Mouse (Mus musculus): ENCODE measurements around the gene Cryzl2.

Cryzl2 gene

DNA sequence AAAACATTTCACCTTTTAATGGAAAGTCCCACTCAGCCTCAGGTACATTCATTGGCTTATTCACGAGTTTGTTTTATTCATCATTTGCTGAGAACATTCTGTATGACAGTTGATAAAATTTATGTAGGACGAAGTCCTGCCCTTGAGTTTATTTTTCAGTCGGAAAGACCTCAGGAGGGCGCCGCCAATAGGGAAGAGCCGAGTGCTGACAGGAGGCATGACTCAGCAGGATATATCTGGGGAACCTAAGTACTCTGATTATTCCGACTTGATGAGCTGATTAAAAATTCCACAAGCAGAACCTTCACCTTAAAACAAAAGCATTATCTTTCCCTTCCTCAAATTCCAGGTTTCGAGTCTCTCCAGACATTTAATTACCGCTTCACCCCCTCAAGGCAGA, 21.7 kb downstream of the Cryzl2 start:
- DNase-seq, result no peak

DNA sequence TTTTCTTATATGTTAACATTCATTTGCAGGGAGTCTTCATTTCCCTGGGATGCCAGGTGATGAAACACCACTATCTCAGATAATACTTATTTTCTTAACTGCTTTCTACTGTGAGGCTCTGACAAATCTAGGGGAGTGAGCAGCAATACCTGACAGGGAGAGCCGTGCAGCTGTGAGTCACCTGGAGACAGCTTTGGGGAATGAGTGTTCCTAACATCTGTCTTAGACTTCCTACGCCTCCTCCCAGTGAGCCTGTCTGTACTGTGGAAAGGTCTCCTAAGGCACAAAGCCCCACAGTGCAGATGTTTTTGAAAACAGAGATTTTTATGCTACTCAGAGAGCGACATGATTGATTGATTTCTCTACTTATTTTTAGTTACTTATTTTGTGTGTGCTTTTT, 22.5 kb downstream of the Cryzl2 start:
- no peak for DNase-seq

- DNase-seq, result no peak
These were observed 23.3 kb downstream of the Cryzl2 start for GRCm38 (mm10) chr1:157481666-157482065.

DNA sequence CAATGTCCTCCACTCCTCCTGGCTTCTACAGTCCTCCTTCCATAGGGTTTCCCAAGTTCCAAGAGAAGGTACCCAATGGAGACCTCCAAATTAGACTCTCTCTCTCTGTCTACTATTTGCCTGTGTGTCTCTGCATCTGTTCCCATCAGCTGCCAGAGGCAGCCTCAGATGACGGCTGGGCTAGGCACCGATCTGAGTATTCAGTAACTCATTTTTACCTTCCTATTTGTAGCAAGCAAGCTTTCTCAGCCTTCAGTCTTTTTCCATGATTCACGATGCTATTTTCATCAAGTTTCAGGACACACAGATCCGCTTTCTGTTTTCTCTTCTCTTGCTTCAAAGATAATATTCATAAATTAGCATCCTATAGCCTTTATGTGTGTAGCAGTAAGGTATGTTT, 25.8 kb downstream of the Cryzl2 start:
- DNase-seq, result no peak

DNA sequence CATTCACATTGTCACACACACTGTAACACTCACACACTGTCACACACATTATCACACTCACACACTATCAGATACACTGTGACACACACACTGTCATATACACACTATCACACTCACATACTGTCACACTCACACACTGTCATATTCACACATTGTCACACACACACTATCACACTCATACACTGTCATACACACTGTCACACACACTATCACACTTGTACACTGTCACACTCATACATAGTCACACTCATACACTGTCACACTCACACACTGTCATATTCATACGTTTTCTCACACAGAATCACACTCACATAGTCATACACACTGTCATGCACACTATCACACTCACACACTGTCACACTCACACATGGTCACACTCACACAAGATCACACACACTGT, 42.3 kb downstream of the Cryzl2 start:
- no peak for DNase-seq

GRCm38 (mm10) chr1:157501352-157501945, 43.1 kb downstream of the Cryzl2 start:
- DNase-seq, result no peak

- DNase-seq, result no peak
These were observed 44.7 kb downstream of the Cryzl2 start for GRCm38 (mm10) chr1:157503071-157503470.

- DNase-seq, result no peak
These were observed 48.1 kb downstream of the Cryzl2 start, which contains the start of gene Sec16b for GRCm38 (mm10) chr1:157506522-157506921. TSS of gene Sec16b (plus strand) at chr1:157506728.

- no peak for DNase-seq
These were observed 48.7 kb downstream of the Cryzl2 start for GRCm38 (mm10) chr1:157506995-157507595.

DNA sequence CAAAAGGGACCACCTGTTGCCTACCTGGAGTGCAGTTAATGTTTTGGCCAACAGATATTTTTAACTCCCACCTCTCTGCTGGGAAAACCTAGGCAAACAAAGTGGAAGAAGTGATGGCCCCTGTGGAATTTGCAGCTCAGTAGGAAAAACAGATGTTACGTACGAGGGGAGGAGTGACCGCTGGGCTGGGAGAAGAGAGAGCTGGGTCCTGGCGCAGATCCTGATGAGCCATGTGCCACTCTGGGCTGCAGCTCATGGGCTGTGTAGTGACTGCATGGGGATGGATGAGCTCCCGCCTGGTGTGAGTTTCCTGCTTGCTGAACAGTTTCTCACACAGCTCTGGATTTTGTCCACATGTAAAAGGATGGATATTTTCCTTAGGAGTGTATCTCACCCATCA, 49.4 kb downstream of the Cryzl2 start:
- DNase-seq, result no peak

- DNase-seq, result no peak
These were observed 54.5 kb downstream of the Cryzl2 start for GRCm38 (mm10) chr1:157512690-157513448.

DNA sequence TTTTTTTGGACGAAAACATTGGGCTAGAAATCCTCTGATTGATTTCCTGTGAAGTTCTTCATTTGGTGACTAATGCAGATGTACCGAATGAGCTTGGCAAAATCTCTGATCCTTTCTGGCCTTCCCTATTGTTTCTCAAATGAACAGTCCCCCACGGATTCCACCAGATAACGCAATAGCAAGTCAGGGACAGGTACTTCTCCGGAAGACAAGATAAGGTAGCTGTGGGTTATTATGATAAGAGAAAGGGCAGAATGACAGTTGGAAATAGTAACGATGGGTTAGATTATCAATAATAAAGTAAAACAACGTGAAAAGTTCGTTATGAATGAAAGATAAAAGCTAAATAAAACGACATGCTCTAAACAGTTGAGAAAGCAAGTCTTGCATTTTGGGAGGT, 55.2 kb downstream of the Cryzl2 start:
- no peak for DNase-seq

- DNase-seq, result no peak
These were observed 55.9 kb downstream of the Cryzl2 start for GRCm38 (mm10) chr1:157514298-157514697.

DNA sequence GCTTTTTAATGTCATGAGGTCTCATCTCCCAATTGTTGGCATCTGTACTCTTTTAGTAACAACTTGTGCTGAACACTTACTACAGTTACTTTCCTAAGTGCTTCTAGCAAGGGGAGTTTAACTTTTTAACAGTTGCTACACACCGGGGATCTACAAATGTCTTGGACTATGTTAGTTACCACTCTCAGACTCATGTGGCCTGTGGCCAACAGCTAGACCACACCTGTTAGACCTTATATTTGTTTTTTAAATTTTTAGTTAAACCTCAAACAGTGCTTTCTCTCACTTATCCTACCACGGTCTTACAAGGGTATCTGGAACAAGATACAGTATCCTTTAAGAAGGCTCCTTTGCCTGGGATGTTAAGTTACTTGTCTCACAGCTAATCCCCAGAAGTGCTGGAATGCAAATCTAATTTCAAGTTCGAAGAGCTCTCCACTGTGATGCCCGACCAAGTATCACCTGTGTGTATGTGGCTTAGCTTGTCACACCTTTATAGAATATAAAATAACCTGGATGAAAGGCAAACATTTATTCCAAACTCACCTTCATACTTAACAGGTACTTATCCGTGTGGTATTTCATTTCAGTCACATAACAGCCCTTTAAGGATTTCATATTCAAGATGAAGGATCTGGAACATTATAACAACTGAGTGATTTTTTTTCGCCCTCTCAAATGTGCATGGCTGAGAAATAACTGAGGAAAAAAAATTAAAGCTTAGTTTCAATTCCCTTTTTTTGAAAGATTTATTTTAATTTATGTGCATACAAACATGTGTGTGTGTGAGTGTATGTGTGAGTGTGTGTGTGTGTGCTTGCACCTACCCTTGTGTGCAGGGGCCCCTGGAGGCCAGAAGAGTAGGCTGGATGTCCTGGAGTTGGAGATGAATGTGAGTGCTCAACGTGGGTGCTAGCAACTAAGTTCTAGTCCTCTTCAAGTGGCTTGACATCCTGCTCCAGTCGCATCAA, 58.7 kb downstream of the Cryzl2 start:
- no peak for DNase-seq

DNA sequence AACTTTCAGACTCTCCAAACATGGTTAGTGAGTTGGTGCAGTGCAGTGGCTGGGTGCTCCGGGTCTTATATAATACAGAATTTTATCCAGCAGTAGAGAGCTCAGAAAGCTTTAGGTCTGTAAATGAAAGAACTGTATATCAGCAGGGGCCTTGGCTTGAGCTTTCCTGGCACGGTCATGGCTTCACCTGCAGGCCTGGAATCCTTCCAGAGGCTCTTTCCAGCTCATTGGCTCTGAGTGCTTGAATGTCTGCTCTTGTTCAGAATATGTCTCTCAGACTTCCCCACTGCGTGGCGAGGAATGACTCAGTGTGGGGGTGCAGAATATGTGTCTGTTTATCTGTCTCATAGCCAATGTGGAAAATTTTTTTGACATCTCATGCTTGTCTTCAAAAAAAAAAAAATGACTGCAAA, 59.7 kb downstream of the Cryzl2 start:
- peak; percentile 87 for DNase-seq

DNA sequence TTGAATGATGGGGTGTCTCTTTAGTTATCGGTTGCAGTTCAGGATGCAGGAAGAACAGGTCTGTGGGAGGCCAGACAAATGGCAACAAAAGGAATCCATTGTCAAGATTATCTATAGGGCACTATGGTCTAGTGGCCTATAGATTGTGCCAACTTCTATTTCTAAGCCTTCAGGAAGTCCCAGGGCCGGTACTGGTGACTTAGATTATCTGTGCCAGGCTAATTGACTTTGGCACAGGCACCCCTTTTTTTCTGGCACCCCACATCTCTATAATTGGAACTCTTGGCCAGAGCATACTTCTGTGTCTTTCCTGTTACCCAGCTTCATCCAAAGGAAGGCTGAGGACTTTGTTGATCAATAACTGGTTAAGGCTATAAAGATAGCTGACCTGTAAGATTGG, 61.0 kb downstream of the Cryzl2 start:
- DNase-seq, result no peak

DNA sequence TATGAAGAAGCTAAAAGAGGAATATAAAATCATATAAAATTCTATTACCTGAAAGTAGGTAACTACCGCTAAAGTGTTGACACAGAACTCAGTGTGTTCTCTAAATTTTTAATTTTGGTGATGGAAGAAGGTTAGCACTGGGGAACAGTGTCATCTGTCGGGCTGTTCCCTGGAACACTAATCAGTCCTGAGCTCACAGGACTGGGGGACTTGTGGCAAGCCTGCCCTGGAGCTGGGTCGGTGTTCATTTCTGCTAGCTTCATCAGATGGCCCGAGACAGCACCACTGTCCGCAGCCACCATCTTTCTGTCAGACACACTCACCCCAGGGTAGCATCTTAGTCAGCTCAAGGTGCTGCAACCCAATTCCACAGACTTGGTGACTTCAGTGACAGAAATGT, 63.9 kb downstream of the Cryzl2 start:
- DNase-seq, result no peak

DNA sequence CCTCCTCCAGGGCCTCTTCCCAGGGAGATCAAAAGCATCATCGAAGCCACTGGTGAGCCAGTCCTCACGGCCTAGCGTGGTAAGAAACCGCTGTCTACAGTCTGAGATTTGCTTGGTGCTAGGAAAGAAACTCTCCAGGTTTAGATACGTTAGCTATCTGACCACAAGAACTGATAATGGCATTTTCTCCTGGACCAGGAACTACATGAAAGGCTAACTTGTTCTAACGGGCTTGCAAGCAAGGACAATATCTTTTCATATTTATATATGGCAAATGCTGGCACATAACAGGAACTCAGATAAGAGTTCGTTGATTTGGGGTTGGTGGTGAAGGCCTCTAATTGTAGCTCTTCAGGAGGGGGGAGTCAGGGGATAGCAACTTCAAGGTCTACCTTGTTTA, 66.4 kb downstream of the Cryzl2 start:
- no peak for DNase-seq

DNA sequence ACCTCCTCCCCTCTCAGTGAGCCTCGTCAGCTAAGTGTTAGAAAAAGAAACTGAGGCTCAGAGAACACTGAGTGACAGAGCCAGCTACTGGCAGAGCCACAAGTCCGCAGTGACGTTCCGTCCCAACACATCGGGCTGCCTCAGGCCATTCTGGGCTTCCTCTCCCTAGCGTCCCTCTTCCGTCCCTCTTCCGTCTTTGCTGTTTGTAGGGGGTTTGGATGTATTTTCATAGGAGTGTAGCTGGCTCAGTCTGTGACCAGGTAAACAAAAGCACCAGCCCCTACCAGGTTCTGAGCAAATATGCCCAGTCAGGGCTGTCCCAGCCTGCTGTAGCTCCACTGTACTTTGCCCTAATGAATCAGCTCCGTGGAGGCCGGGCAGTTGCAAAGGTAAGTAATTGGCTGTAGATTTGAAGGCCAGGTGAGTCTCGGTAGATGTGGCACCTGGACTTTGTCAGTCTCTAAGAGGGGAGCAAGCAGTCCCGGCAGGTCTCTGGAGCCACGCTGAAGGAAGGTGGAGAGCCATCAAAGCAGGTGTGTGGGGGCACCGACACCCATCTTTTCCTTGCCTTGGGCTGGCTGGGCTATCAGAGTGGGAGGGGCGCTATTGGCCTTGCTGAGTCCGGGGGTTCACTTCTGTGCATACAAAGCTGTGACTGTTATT, 67.4 kb downstream of the Cryzl2 start:
- no peak for DNase-seq

DNA sequence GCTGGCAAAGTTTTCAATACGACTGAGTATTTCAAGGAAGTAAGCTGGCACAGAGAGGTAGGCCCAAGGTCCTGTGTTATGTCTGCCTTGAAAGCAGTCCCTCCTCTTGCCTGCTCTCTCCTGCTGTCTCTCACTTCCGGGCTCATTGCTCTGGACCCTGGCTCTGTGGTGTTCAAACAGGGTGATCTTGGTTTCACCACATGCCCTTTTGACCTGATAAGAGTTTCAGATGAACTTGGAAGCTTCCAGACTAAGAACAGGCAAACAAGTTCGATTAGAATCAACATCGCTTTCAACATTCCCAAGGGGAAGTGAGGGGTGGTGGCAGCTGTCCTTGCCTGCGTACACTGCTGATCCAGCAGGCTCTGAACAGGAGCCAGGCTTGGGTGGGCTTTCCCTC, 68.2 kb downstream of the Cryzl2 start:
- DNase-seq, result no peak

DNA sequence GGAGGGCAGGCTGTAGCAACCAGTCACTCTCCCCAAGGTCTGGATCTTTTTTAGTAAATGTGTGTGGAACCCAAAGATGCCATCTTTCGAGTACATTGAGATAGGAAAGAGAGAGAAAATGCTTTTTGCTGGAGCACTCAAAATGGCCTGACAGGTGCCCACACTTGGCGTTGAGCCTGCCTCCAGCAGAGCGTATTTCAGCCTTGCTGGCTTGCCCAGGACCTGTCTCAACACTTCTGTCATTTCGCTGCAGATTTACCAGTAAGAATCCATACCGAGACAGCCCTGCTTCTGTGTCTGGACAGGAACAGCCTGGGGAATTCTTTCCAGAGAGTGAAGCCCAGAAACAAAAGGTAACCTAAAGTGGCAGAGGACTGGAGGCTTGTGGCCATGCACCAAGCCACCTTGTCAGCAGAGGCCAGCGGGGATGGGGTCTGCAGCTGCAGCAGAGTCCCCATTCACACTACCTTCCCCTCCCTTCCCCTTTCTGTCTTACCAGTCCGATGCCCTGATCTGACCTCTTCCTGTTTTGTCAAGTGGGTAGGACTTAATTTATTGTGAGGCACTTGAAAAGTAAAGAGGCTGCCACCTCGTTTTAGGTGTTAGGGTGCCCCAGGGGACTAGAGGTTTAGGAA, 74.6 kb downstream of the Cryzl2 start:
- peak; percentile 75 for DNase-seq

DNA sequence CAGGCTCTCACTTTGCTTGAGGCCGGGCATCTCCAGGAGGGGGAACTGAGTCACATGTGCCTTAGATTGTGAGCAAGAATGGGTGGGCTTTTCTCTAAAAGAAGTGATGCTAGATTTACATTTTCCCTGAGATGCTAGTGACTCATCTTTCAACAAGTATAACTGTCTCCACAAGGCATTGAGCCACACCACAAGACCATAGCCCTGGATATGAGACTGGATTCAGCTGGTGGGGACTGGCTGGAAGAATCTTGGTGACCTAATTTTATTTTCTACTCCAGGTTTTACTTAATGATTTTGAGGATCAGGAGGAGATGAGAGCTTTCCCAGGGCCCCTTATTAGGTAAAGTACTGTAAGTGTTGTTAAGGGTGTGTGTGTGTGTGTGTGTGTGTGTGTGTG, 77.2 kb downstream of the Cryzl2 start:
- no peak for DNase-seq

All from cerebellum, adult 8-10 months (tissue).